8 mouse cellular contexts compared by ENCODE assay signal in genomic region chr12:33302070-33302469, GRCm38 (mm10).
A peak's percentile ranks its signal among the peaks of the same experiment; 100 is the strongest.
DNase-seq lines count a peak whose midpoint lies in the region; ATAC-seq and TF ChIP-seq lines count a peak whose summit lies in the region.

No protein-coding gene starts in this region.

- H3K4me3 ChIP-seq in heart, postnatal 0 days (ENCODE audit: low read depth, low read length): peak overlapping the region; percentile 73
- H3K4me3 ChIP-seq in lung, embryonic 15.5 days: peak overlapping the region; percentile 53

- H3K9ac ChIP-seq in heart, postnatal 0 days (replicated peaks; ENCODE audit: low read depth, low read length): peak overlapping the region; percentile 65
- peak overlapping the region; percentile 34; the same call in 1 of the 2 replicates for H3K9ac ChIP-seq in lung, embryonic 15.5 days

- H3K36me3 ChIP-seq in heart, postnatal 0 days (replicated peaks; ENCODE audit: control insufficient read depth, insufficient read depth, low read length): no peaks in the 10 kb centered on the region
- H3K36me3 ChIP-seq in lung, embryonic 15.5 days: no peaks in the 10 kb centered on the region

- no peaks in the 10 kb centered on the region for H3K9me3 ChIP-seq in heart, postnatal 0 days (replicated peaks; ENCODE audit: control insufficient read depth, low read length)
- no peaks in the 10 kb centered on the region for H3K9me3 ChIP-seq in lung, embryonic 15.5 days

- ATAC-seq in heart, postnatal 0 days (ENCODE audit: insufficient read depth, low read depth): peak; percentile 85; the same call in 1 of the 2 replicates
- peak; percentile 86; the same call in 1 of the 2 replicates for ATAC-seq in lung, embryonic 15.5 days (ENCODE audit: borderline replicate concordance, extremely low read depth, low FRiP score, low TSS enrichment)
- peak; percentile 43; the same call in 1 of the 2 replicates for ATAC-seq in neutrophil, adult 5-6 weeks (ENCODE audit: extremely low read depth, insufficient number of reproducible peaks, low FRiP score, poor library complexity, severe bottlenecking)

- H3K27me3 ChIP-seq in heart, postnatal 0 days (ENCODE audit: control insufficient read depth, insufficient read depth, low read length): no peaks in the 10 kb centered on the region
- no peaks in the 10 kb centered on the region for H3K27me3 ChIP-seq in lung, embryonic 15.5 days

- peak overlapping the region; percentile 85 for H3K27ac ChIP-seq in heart, postnatal 0 days (ENCODE audit: low read depth)
- H3K27ac ChIP-seq in lung, embryonic 15.5 days: peak overlapping the region; percentile 85

- no peak for TF ChIP-seq CTCF in heart, postnatal 0 days (IDR thresholded peaks at IDR 0.05; ENCODE audit: low read depth)

- peak overlapping the region; percentile 79 for H3K4me2 ChIP-seq in heart, postnatal 0 days (ENCODE audit: low read depth, low read length)
- H3K4me2 ChIP-seq in lung, embryonic 15.5 days: peak overlapping the region; percentile 88

- TF ChIP-seq EP300 in heart, postnatal 0 days (IDR thresholded peaks at IDR 0.05; ENCODE audit: low read depth): no peak

- DNase-seq in CD4-positive helper T cell, adult 2 months (ENCODE audit: low read depth, low spot score): peak; percentile 87
- peak; percentile 82 for DNase-seq in adrenal gland, adult 2 months
- DNase-seq in fat pad, adult 2 months (ENCODE audit: extremely low read depth, low read depth, low spot score): peak; percentile 78
- peak; percentile 87 for DNase-seq in heart, postnatal 0 days (ENCODE audit: low spot score)
- peak; percentile 78 to 86 for DNase-seq in kidney, postnatal 25 days
- peak; percentile 74 for DNase-seq in thymus, postnatal 4 days

- WGBS in heart, postnatal 0 days: under 1% methylated on average over 14 of the region's 14 CpGs
- WGBS in lung, embryonic 15.5 days: under 1% methylated on average over 14 of the region's 14 CpGs

- H3K4me1 ChIP-seq in heart, postnatal 0 days (ENCODE audit: control insufficient read depth, insufficient read depth): peaks cover 5% of the 10 kb centered on the region; the same call in 1 of the 2 replicates
- peaks cover 18% of the 10 kb centered on the region for H3K4me1 ChIP-seq in lung, embryonic 15.5 days

Comparison
In these comparisons a context has a peak if more than half of its experiments do, and no peak if none do; other contexts are left out.
1. Peak in every context shown above with its lines: DNase-seq, ATAC-seq, H3K4me3 ChIP-seq and H3K27ac ChIP-seq.